Mouse (Mus musculus) embryonic facial prominence, embryonic 15.5 days (tissue): ENCODE measurements around the gene Taok3. TPM values are rescaled to one million over a fixed set of nuclear protein-coding genes. Genes with fewer than 3 reads are reported as not detected.

ENCODE experiments used
- ATAC-seq: fragments of 200-750 bp; cut with Nextera tagmentation; 2 replicates; pipeline ENCODE4 v1.8.0; 2017; ENCODE audit warnings: low read depth, moderate TSS enrichment; ENCODE audit not compliant: insufficient number of reproducible peaks, low FRiP score, low TSS enrichment
- H3K27ac ChIP-seq: fragments of 300-500 bp; sonication (generic); replicated peaks from 2 replicates; pipeline ENCODE4 v1.5.1; 2015; ENCODE audit warnings: mild to moderate bottlenecking, inconsistent platforms
- H3K27me3 ChIP-seq: fragments of 300-500 bp; sonication (generic); 2 replicates; pipeline ENCODE4 v1.6.1; 2015; ENCODE audit warnings: inconsistent platforms
- H3K36me3 ChIP-seq: fragments of 300-500 bp; sonication (generic); 2 replicates; pipeline ENCODE4 v1.6.1; 2015; ENCODE audit warnings: mild to moderate bottlenecking, inconsistent platforms
- H3K4me1 ChIP-seq: fragments of 300-500 bp; sonication (generic); 2 replicates; pipeline ENCODE4 v1.6.1; 2015; ENCODE audit warnings: inconsistent platforms
- H3K4me2 ChIP-seq: fragments of 300-500 bp; sonication (generic); replicated peaks from 2 replicates; pipeline ENCODE4 v1.6.1; 2015; ENCODE audit warnings: mild to moderate bottlenecking, inconsistent platforms
- H3K4me3 ChIP-seq: fragments of 300-500 bp; sonication (generic); replicated peaks from 2 replicates; pipeline ENCODE4 v1.5.1; 2015; ENCODE audit warnings: mild to moderate bottlenecking, inconsistent platforms
- H3K9ac ChIP-seq: fragments of 300-500 bp; sonication (generic); 2 replicates; pipeline ENCODE4 v1.6.1; 2015; ENCODE audit warnings: inconsistent platforms
- H3K9me3 ChIP-seq: fragments of 300-500 bp; sonication (generic); replicated peaks from 2 replicates; pipeline ENCODE4 v1.6.1; 2016; ENCODE audit warnings: inconsistent platforms
- WGBS: fragments of 180-500 bp; shearing (Covaris S2); methylation state at CpG from one replicate; pipeline ENCODE4 v1.1.7; 2015; 5-methylcytosine and 5-hydroxymethylcytosine counted together
- polyA plus RNA-seq: library from polyadenylated mRNA; unstranded; fragments of >200 nt; fragmentation: Nextera tagmentation; extraction: Ambion mirVana; gene quantifications from 2 replicates; pipeline ENCODE4 v1.2.1, GENCODE M21; 2015

Taok3 gene
- polyA plus RNA-seq, 1 experiment from 2014 or later = 22.3 TPM

DNA sequence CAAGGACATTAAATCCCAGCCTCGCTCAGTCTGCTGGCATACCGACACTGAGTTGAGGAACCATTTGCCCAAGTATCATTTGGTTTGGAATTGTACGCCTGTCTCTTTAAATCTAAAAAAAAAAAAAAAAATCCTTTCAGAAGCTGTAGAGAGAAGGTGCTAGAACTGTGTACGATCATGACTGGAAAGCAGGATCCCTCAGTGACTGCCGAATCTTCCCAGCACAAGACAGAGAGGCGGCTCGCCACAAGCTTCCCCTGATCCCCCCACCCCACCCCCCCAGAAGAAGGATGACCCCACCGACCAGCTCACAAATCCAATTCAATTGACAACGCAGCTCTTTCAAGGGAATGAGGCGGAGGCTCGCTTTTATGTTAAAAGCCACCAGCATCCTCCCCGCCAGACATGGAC is 120.4 kb downstream of the Taok3 start:
- Histone ChIP-seq H3K36me3 (no peaks in the 10 kb centered on the region), H3K27ac (peak overlapping the region; percentile 55), H3K4me1 (peaks cover 19% of the 10 kb centered on the region), H3K9me3 (no peaks in the 10 kb centered on the region), H3K4me2 (peak overlapping the region; percentile 67), H3K9ac (0 out of 2 replicates have a peak overlapping the region, but pooled peaks have one; percentile 26), H3K4me3 (peak overlapping the region; percentile 48), H3K27me3 (no peaks in the 10 kb centered on the region)
- ATAC-seq = no peak
- 9% methylated on average over 12 of the region's 12 CpGs for WGBS

DNA sequence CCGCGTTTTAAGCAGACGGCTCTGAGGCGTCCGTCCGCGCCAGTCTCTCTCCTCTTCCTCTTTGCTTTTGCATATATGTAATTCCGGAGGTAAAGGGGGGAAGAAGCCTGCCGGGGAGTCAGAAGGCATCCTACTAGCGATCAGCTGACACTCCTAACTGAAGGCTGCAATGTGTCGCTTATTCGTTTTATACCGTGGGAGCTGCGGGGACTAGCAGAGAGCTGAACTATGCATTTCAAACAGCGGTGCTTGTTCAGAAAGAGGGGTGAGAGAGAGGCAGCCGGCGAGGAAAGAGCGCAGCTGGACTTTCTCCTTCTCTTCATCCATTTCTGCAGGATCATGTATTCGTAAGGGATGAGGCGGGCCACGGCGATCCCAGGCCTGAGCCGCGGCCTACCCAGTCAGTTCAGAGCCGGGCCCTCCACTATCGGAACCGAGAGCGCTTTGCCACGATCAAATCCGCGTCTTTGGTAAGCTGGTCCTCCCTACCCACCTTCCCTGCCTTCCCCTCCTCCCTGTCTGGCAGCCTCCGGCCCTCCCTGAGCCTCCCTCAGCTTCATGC is 120.9 kb downstream of the Taok3 start:
- H3K27ac ChIP-seq = peak overlapping the region; percentile 55
- WGBS = 4% methylated on average over 32 of the region's 32 CpGs

DNA sequence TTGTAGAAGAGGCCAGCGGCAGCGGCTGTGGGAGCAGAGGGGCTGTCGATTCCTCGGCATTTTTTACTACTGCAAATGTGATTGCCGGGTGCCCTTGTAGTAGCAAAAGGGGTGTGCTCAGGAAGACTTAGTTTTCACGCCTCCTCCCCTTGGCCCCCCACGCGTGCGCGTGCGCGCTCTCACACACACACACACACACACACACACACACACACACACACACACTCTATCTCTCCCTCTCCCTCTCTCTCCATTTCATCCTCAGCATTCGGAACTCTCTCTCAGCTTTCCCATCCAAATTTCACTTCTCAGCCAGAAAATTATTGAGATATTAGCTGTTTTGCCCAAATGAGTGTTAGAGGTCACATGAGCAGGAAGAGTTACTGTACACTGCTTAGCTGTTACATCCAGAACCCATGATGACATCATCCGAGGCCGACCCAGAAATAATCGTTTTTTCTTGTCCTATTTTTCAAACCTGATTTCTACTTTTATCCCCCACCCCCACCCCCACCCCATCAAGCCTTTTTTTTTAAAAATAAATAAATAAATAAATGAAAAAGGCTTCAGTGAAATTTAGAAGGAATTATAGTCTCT is 122.1 kb downstream of the Taok3 start:
- Histone ChIP-seq H3K27ac (no peak overlapping the region), H3K4me3 (no peak overlapping the region), H3K27me3 (no peaks in the 10 kb centered on the region), H3K9me3 (no peaks in the 10 kb centered on the region), H3K9ac (no peak overlapping the region), H3K4me2 (no peak overlapping the region), H3K36me3 (no peaks in the 10 kb centered on the region), H3K4me1 (peaks cover 19% of the 10 kb centered on the region)
- ATAC-seq = no peak
- WGBS = 71% methylated on average over 16 of the region's 16 CpGs

More for the DNA sequence above, 120.9 kb downstream of the Taok3 start:
- Histone ChIP-seq H3K36me3 (no peaks in the 10 kb centered on the region), H3K4me2 (peak overlapping the region; percentile 67), H3K4me1 (peaks cover 19% of the 10 kb centered on the region), H3K9ac (peak overlapping the region; percentile 26; the same call in 1 of the 2 replicates), H3K27me3 (no peaks in the 10 kb centered on the region), H3K4me3 (peak overlapping the region; percentile 48), H3K9me3 (no peaks in the 10 kb centered on the region)
- no peak for ATAC-seq

DNA sequence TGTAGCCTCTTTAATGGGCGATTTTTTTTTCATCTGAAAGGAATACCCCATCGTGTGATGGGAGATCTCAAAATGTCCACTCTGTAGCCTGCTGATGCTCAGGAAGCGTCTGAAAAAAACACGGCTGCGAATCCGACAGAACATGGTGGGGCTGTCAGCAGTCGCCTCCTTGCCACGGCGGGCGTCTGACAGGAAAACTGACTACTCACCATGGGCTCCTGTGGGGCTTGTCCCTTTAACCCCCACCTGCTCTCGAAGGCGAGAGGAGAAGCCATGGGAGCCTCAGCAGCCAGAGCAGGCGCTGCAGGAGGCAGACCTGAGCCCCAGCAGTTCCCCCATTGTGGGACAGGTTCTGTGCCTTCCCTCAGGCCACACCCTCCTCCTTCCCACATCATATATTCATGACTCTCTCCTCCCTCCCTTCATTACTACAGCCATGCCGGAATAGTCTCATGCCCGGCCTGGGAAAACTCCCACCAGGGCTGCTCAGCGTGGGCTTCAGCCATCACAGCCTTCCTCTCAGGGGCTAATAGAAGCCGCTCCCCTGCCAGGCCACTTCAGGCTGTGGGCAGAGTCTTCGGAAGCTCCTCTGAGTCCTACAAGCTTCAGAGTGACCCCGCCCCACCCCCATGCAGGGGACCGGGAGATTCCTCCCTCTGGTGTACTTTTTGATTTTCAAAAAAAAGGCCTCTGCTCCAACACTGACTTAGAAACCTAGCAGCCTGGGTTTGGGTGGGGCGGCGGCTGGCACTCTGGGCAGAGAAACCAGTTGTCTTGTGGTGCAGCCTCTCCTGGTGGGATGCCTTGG is 122.9 kb downstream of the Taok3 start:
- Histone ChIP-seq H3K4me1 (peaks cover 19% of the 10 kb centered on the region), H3K27me3 (no peaks in the 10 kb centered on the region), H3K9me3 (no peaks in the 10 kb centered on the region), H3K36me3 (no peaks in the 10 kb centered on the region), H3K9ac (no peak overlapping the region), H3K27ac (no peak overlapping the region), H3K4me2 (peak overlapping the region; percentile 45), H3K4me3 (peak overlapping the region; percentile 29)
- WGBS = 30% methylated on average over 22 of the region's 22 CpGs
- ATAC-seq = no peak

DNA sequence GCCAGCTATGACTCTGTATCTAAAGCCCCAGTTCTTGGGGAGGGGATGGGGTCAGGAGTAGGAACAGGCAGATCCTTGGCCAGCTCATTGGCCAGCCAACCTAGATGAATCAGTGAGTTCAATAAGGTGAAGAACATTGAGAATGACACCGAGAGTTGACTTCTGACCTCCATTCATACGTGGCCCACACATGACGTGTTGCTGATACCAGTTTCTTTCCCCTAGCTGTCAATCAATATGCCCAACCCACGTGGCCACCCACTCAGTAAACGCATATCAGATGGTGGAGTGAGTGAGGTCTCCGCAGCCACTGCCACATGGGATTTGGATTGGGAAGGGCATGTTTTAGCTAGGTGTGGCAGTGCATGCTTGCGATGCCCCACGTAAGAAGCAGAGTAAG is 125.2 kb downstream of the Taok3 start:
- H3K4me3 ChIP-seq = no peak overlapping the region
- H3K27me3 ChIP-seq = no peaks in the 10 kb centered on the region
- H3K4me2 ChIP-seq = no peak overlapping the region
- no peaks in the 10 kb centered on the region for H3K9me3 ChIP-seq
- H3K36me3 ChIP-seq = no peaks in the 10 kb centered on the region
- ATAC-seq = no peak
- peaks cover 15% of the 10 kb centered on the region for H3K4me1 ChIP-seq
- H3K9ac ChIP-seq = no peak overlapping the region
- WGBS = 73% methylated on average over 8 of the region's 8 CpGs
- no peak overlapping the region for H3K27ac ChIP-seq

DNA sequence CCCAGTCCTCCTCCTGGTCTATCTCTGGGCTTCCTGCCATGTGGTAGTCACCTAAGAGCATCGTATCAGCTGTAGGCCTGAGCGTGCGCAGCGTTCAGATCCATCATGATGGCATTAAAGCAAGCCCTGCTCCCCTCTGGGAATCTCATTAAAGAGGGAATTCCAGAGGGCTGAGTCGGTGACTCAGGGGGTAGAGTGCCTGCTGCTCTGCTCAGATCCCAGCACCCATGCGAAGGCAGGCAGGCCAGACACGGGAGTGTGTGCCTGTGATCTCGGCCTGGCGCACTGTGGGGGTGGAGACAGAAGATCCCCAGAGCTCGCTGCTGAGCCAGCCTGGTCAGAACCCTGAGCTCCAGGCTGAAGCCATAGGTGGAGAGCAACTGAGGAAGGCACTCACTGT is 128.4 kb downstream of the Taok3 start:
- 23% methylated on average over 10 of the region's 10 CpGs for WGBS
- Histone ChIP-seq H3K4me3 (no peak overlapping the region), H3K9ac (no peak overlapping the region), H3K9me3 (no peaks in the 10 kb centered on the region), H3K4me1 (peaks cover under 1% of the 10 kb centered on the region; the same call in 1 of the 2 replicates), H3K27ac (no peak overlapping the region), H3K27me3 (no peaks in the 10 kb centered on the region), H3K36me3 (peaks cover 5% of the 10 kb centered on the region; the same call in 1 of the 2 replicates), H3K4me2 (no peak overlapping the region)
- ATAC-seq = no peak

DNA sequence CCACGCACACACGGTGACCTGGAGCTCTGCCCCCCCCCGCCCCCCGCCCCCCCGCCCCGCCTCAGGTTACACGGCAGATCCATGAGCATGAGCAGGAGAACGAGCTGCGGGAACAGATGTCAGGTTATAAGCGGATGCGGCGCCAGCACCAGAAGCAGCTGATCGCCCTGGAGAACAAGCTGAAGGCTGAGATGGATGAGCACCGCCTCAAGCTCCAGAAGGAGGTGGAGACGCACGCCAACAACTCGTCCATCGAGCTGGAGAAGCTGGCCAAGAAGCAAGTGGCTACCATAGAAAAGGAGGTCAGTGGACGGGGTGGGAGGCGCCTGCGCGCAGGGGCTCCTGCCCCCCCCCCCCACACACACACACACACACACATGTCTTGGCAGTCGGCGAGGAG is 130.9 kb downstream of the Taok3 start:
- H3K36me3 ChIP-seq = peaks cover 10% of the 10 kb centered on the region
- H3K9ac ChIP-seq = no peak overlapping the region
- no peak overlapping the region for H3K27ac ChIP-seq
- H3K4me1 ChIP-seq = no peaks in the 10 kb centered on the region
- WGBS = 57% methylated on average over 24 of the region's 24 CpGs
- H3K27me3 ChIP-seq = no peaks in the 10 kb centered on the region
- no peak overlapping the region for H3K4me3 ChIP-seq
- no peak for ATAC-seq
- H3K9me3 ChIP-seq = no peaks in the 10 kb centered on the region
- no peak overlapping the region for H3K4me2 ChIP-seq

DNA sequence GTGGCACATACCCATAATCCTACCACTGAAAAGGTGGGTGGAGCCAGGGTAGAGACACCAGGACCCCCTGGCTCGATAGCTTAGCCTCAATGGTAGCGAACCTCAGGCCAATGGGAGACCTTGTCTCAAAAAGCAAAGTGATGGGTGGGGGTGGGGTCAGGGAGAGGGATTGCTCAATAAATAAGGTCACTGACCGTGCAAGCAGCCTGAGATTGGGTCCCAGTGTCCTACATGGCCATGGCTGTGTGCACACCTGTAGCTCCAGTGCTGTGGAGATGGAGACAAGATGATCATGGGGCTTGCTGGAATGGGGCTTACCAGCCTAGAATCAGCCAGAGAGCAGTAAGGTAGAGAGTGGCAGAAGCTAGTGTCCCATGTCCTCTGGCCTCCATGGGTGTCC is 131.8 kb downstream of the Taok3 start:
- Histone ChIP-seq H3K27ac (no peak overlapping the region), H3K27me3 (no peaks in the 10 kb centered on the region), H3K4me2 (no peak overlapping the region), H3K36me3 (peaks cover 20% of the 10 kb centered on the region), H3K9me3 (no peaks in the 10 kb centered on the region), H3K4me3 (no peak overlapping the region), H3K4me1 (no peaks in the 10 kb centered on the region), H3K9ac (no peak overlapping the region)
- WGBS = 90% methylated on average over 3 of the region's 3 CpGs
- no peak for ATAC-seq

DNA sequence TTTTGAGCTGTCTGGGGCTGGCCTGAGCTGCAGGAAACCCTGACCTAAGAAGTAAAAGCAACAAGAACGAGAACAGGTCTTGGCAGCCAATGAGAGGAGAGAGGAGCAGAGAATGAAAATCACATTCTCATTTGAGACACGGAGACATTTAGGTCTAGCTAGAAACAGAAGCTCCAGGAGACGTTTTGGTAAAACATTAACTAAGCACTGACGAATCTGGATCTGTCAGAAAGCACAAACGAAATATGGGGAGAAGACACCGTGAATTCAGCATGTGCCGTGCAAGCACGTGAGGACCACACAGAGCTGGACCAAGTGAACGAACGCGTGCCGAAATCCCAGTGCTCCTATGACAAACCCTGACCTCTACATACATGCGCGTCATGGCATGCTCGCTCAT is 138.3 kb downstream of the Taok3 start:
- H3K9me3 ChIP-seq = no peaks in the 10 kb centered on the region
- H3K27ac ChIP-seq = no peak overlapping the region
- WGBS = 93% methylated on average over 15 of the region's 15 CpGs
- peaks cover 31% of the 10 kb centered on the region for H3K36me3 ChIP-seq
- H3K4me1 ChIP-seq = no peaks in the 10 kb centered on the region
- H3K4me3 ChIP-seq = no peak overlapping the region
- H3K4me2 ChIP-seq = no peak overlapping the region
- ATAC-seq = no peak
- no peak overlapping the region for H3K9ac ChIP-seq
- H3K27me3 ChIP-seq = no peaks in the 10 kb centered on the region

DNA sequence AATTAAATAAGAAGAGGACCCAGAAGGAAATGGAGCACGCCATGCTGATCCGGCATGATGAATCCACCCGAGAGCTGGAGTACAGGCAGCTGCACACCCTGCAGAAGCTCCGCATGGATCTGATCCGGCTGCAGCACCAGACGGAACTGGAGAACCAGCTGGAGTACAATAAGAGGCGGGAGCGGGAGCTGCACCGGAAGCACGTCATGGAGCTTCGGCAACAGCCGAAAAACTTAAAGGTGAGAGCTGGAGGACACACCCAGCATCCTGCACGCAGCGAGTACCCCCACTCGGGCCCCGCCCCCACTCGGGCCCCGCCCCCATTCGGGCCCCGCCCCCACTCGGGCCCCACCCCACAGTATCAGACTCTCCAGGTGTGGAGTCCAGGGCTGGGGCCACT is 143.6 kb downstream of the Taok3 start:
- whole genome bisulfite sequencing = 85% methylated on average over 21 of the region's 21 CpGs

DNA sequence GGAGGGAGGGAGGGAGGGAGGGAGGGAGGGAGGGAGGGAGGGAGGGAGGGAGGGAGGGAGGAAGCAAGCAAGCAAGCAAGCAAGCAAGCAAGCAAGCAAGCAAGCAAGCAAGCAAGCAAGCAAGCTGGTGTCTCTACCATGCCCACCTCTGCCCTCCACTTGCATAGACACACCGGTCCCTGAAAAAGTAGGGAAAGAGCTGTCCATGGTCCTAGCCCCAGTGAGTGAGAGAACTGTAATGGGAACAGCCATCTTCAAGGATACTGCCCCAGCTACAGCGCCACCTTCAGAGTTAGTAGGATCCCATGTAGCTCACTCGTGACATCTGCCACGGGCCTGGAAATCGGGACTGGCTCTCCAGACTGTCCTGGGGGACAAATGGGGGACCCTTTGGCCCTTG is 144.8 kb downstream of the Taok3 start:
- ATAC-seq = no peak
- WGBS = 42% methylated on average over 5 of the region's 5 CpGs
- Histone ChIP-seq H3K27ac (no peak overlapping the region), H3K9ac (no peak overlapping the region), H3K4me3 (no peak overlapping the region), H3K36me3 (peaks cover 24% of the 10 kb centered on the region), H3K4me1 (no peaks in the 10 kb centered on the region), H3K4me2 (no peak overlapping the region), H3K9me3 (no peaks in the 10 kb centered on the region), H3K27me3 (no peaks in the 10 kb centered on the region)

More for the DNA sequence above, 143.6 kb downstream of the Taok3 start:
- no peak for ATAC-seq
- Histone ChIP-seq H3K27me3 (no peaks in the 10 kb centered on the region), H3K9me3 (no peaks in the 10 kb centered on the region), H3K27ac (no peak overlapping the region), H3K4me2 (no peak overlapping the region), H3K9ac (no peak overlapping the region), H3K4me1 (no peaks in the 10 kb centered on the region), H3K36me3 (peaks cover 24% of the 10 kb centered on the region), H3K4me3 (no peak overlapping the region)
